Mouse (Mus musculus): ENCODE measurements around the gene Bod1l.

DNA sequence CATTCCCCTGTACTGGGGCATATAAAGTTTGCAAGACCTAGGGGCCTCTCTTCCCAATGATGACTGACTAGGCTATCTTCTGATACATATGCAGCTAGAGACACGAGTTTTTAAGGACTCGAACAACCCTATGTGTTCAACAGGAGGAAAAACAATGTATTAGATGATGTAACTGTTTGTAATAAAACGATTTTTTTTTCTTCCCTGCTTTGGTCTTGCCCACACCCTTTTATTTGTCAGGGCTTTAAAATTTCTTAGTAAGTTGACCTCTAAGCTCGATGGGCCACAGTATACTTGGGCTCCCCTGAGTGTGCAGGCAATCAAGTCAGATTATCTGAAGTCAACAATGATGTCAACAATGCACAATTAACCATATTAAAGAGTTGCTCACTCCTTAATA, 87.7 kb downstream of the Bod1l start:
- TF ChIP-seq CTCF (IDR thresholded peaks at IDR 0.05; ENCODE audit: low read depth), result no peak
- no peak for TF ChIP-seq EP300 (IDR thresholded peaks at IDR 0.05; ENCODE audit: low read depth)
